Mouse (Mus musculus) regulatory T cell (primary cell): ENCODE data around the gene Prkch.

Experiments used
- in situ Hi-C: fragments of 300-600 bp; cut with MboI, MseI; formaldehyde crosslinking; loops from one replicate; pipeline ENCODE4 v1.15.1; 2025; ENCODE audit warnings: high pct_unique_total_duplicates

Prkch gene

GRCm38 (mm10) chr12:73708920-73709319 lies 124.3 kb downstream of the Prkch start:
- in situ Hi-C loops, result no loop called here

GRCm38 (mm10) chr12:73710846-73711245 lies 126.2 kb downstream of the Prkch start:
- in situ Hi-C loops, result no loop called here

- in situ Hi-C loops, result no loop called here
These were observed 127.5 kb downstream of the Prkch start for GRCm38 (mm10) chr12:73712122-73712521.

GRCm38 (mm10) chr12:73714589-73714988 lies 130.0 kb downstream of the Prkch start:
- in situ Hi-C loops, result no loop called here

GRCm38 (mm10) chr12:73715331-73715730 lies 130.7 kb downstream of the Prkch start:
- in situ Hi-C loops, result no loop called here

- in situ Hi-C loops, result no loop called here
These were observed 131.5 kb downstream of the Prkch start for GRCm38 (mm10) chr12:73715954-73716731.

- in situ Hi-C loops, result no loop called here
These were observed 133.4 kb downstream of the Prkch start for GRCm38 (mm10) chr12:73718036-73718435.

- in situ Hi-C loops, result no loop called here
These were observed 135.2 kb downstream of the Prkch start for GRCm38 (mm10) chr12:73719816-73720215.

GRCm38 (mm10) chr12:73720466-73720865 lies 135.9 kb downstream of the Prkch start:
- in situ Hi-C loops, result no loop called here

GRCm38 (mm10) chr12:73722060-73722459 lies 137.5 kb downstream of the Prkch start:
- in situ Hi-C loops, result no loop called here

GRCm38 (mm10) chr12:73723067-73723466 lies 138.5 kb downstream of the Prkch start:
- in situ Hi-C loops, result no loop called here

- in situ Hi-C loops, result no loop called here
These were observed 139.3 kb downstream of the Prkch start for GRCm38 (mm10) chr12:73723887-73724286.

GRCm38 (mm10) chr12:73725825-73726604 lies 141.4 kb downstream of the Prkch start:
- in situ Hi-C loops, result no loop called here

- in situ Hi-C loops, result no loop called here
These were observed 142.4 kb downstream of the Prkch start for GRCm38 (mm10) chr12:73727046-73727445.

- in situ Hi-C loops, result no loop called here
These were observed 146.0 kb downstream of the Prkch start for GRCm38 (mm10) chr12:73730603-73731002.

- in situ Hi-C loops, result no loop called here
These were observed 146.5 kb downstream of the Prkch start for GRCm38 (mm10) chr12:73731093-73731492.

GRCm38 (mm10) chr12:73731848-73732540 lies 147.4 kb downstream of the Prkch start:
- in situ Hi-C loops, result no loop called here

- in situ Hi-C loops, result no loop called here
These were observed 148.3 kb downstream of the Prkch start for GRCm38 (mm10) chr12:73732862-73733261.

- in situ Hi-C loops, result no loop called here
These were observed 152.3 kb downstream of the Prkch start for GRCm38 (mm10) chr12:73736931-73737330.

- in situ Hi-C loops, result loop anchor here (5.0 kb wide), 1 partner anchor 787 kb away; no protein-coding TSS in a partner anchor
These were observed 155.1 kb downstream of the Prkch start for GRCm38 (mm10) chr12:73739611-73740219.

GRCm38 (mm10) chr12:73742577-73742976 lies 158.0 kb downstream of the Prkch start:
- in situ Hi-C loops, result loop anchor here (5.0 kb wide), 1 partner anchor 790 kb away; no protein-coding TSS in a partner anchor

GRCm38 (mm10) chr12:73743087-73743486 lies 158.5 kb downstream of the Prkch start:
- in situ Hi-C loops, result loop anchor here (5.0 kb wide), 1 partner anchor 791 kb away; no protein-coding TSS in a partner anchor
